Mouse (Mus musculus): ENCODE measurements around the gene H2al1f. TPM values are rescaled to one million over a fixed set of nuclear protein-coding genes. Genes with fewer than 3 reads are reported as not detected.

H2al1f gene
- polyA plus RNA-seq (2014; fragmentation: Illumina TruSeq; extraction: RNeasy Lipid Tissue Mini Kit (QIAGEN cat#74804); ENCODE audit: low read depth, low replicate concordance), result not detected

GRCm38 (mm10) chrX:11314858-11315257 is at the start of gene H2al1f:
Gene H2al1f (plus strand): TSS chrX:11315158.

GRCm38 (mm10) chrX:11298957-11299356 is 16.0 kb upstream of the H2al1f start, which contains the start of gene H2al1a:
Gene H2al1a (plus strand): TSS chrX:11299257.

GRCm38 (mm10) chrX:11302132-11302531 is 12.8 kb upstream of the H2al1f start, which contains the start of gene H2al1b:
Gene H2al1b (plus strand): TSS chrX:11302432.

GRCm38 (mm10) chrX:11305355-11305754 is 9.6 kb upstream of the H2al1f start, which contains the start of gene H2al1c:
Gene H2al1c (plus strand): TSS chrX:11305655.

DNA sequence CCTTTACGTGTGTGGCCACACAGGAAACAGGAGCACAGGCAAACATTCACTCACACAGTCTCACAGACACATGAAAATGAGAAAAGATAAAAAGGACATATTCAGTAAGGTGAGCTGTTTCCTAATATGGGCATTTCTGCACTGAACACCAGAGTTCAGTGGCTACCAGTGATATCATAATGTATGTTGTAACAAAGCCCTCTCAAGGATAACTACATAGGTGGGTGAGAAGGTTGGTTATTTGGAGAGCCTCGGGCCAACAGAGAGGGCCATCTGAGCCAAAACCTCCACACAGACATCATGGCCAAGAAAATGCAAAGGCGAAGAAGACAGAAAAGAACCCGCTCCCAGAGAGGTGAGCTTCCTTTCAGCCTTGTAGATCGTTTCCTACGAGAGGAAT is 6.4 kb upstream of the H2al1f start, which contains the start of gene H2al1d:
Gene H2al1d, plus strand, starts transcription at position 301 of the 400 bp plus-strand sequence.

GRCm38 (mm10) chrX:11311634-11312033 is 3.3 kb upstream of the H2al1f start, which contains the start of gene H2al1e:
Gene H2al1e (plus strand): TSS chrX:11311934.

GRCm38 (mm10) chrX:11317956-11318355 is 3.0 kb downstream of the H2al1f start, which contains the start of gene H2al1g:
Gene H2al1g (plus strand): TSS chrX:11318256.

DNA sequence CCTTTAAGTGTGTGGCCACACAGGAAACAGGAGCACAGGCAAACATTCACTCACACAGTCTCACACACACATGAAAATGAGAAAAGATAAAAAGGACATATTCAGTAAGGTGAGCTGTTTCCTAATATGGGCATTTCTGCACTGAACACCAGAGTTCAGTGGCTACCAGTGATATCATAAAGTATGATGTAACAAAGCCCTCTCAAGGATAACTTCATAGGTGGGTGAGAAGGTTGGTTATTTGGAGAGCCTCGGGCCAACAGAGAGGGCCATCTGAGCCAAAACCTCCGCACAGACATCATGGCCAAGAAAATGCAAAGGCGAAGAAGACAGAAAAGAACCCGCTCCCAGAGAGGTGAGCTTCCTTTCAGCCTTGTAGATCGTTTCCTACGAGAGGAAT is 6.2 kb downstream of the H2al1f start, which contains the start of gene H2al1h:
Gene H2al1h, plus strand, starts transcription at position 301 of the 400 bp plus-strand sequence.

GRCm38 (mm10) chrX:11324359-11324758 is 9.4 kb downstream of the H2al1f start, which contains the start of gene H2al1i:
Gene H2al1i (plus strand): TSS chrX:11324659.

GRCm38 (mm10) chrX:11327522-11327921 is 12.6 kb downstream of the H2al1f start, which contains the start of gene H2al1j:
Gene H2al1j (plus strand): TSS chrX:11327822.

Other genes with a start within 250 kb of the H2al1f start
- not detected for gene H2al1a, start 15.9 kb upstream of the H2al1f start, polyA plus RNA-seq (2014; fragmentation: Illumina TruSeq; extraction: RNeasy Lipid Tissue Mini Kit (QIAGEN cat#74804); ENCODE audit: low read depth, low replicate concordance)
- not detected for gene H2al1b, start 12.7 kb upstream of the H2al1f start, polyA plus RNA-seq (2014; fragmentation: Illumina TruSeq; extraction: RNeasy Lipid Tissue Mini Kit (QIAGEN cat#74804); ENCODE audit: low read depth, low replicate concordance)
- not detected for gene H2al1c, start 9.5 kb upstream of the H2al1f start, polyA plus RNA-seq (2014; fragmentation: Illumina TruSeq; extraction: RNeasy Lipid Tissue Mini Kit (QIAGEN cat#74804); ENCODE audit: low read depth, low replicate concordance)
- not detected for gene H2al1d, start 6.3 kb upstream of the H2al1f start, polyA plus RNA-seq (2014; fragmentation: Illumina TruSeq; extraction: RNeasy Lipid Tissue Mini Kit (QIAGEN cat#74804); ENCODE audit: low read depth, low replicate concordance)
- not detected for gene H2al1e, start 3.2 kb upstream of the H2al1f start, polyA plus RNA-seq (2014; fragmentation: Illumina TruSeq; extraction: RNeasy Lipid Tissue Mini Kit (QIAGEN cat#74804); ENCODE audit: low read depth, low replicate concordance)
- not detected for gene H2al1g, start 3.1 kb downstream of the H2al1f start, polyA plus RNA-seq (2014; fragmentation: Illumina TruSeq; extraction: RNeasy Lipid Tissue Mini Kit (QIAGEN cat#74804); ENCODE audit: low read depth, low replicate concordance)
- not detected for gene H2al1h, start 6.3 kb downstream of the H2al1f start, polyA plus RNA-seq (2014; fragmentation: Illumina TruSeq; extraction: RNeasy Lipid Tissue Mini Kit (QIAGEN cat#74804); ENCODE audit: low read depth, low replicate concordance)
- not detected for gene H2al1i, start 9.5 kb downstream of the H2al1f start, polyA plus RNA-seq (2014; fragmentation: Illumina TruSeq; extraction: RNeasy Lipid Tissue Mini Kit (QIAGEN cat#74804); ENCODE audit: low read depth, low replicate concordance)
- not detected for gene H2al1j, start 12.7 kb downstream of the H2al1f start, polyA plus RNA-seq (2014; fragmentation: Illumina TruSeq; extraction: RNeasy Lipid Tissue Mini Kit (QIAGEN cat#74804); ENCODE audit: low read depth, low replicate concordance)